Comparison of ENCODE assay signal across 7 mouse cellular contexts in the genomic region with DNA sequence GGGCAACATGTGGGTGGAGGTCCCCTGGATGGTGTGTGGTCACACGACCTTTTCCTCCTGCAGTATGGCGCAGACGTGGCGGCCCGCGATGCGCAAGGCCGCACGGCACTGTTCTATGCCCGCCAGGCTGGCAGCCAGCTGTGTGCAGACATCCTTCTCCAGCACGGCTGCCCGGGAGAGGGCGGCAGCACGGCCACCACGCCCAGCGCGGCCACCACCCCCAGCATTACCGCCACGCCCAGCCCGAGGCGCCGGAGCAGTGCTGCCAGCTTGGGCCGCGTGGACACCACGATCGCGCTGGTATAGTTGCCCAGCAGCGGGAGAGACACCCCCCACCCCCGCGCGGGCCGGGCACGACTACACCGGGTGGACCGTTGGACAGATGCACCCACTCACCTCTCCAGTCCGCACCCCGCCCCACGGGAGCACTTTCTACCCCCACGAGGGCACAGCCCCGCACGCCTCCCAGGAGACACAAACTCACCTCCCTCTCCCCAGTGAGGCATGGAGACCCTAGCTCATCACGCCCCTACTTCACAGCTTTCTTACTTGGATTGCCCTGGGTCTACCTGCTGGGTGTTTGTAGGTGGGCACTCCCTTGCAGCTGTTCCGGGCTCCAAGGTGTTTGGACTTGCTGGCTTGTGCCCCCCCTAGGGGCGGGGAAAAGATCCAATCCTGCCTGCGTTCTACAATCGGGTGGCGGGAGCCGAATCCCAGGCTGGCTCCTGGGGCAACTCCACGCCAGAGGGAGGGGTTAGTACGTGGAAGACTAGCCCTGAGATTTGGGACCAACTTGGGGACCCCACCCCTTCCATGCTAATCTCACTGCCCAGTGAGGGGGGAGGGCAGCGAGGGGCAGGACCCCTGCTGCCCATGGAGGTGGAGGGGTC. TPM values are rescaled to one million over a fixed set of nuclear protein-coding genes. Genes with fewer than 3 reads are reported as not detected.
A peak's percentile ranks its signal among the peaks of the same experiment; 100 is the strongest.
DNase-seq lines count a peak whose midpoint lies in the region; ATAC-seq and TF ChIP-seq lines count a peak whose summit lies in the region.

No protein-coding gene starts in this region.

- no peak for TF ChIP-seq POLR2A in small intestine, adult 2 months (IDR thresholded peaks at IDR 0.05; ENCODE audit: low read depth, low read length)

- peaks cover 47% of the 10 kb centered on the region for H3K27me3 ChIP-seq in neural tube, embryonic 11.5 days (ENCODE audit: control insufficient read depth, insufficient read depth, low read length)
- H3K27me3 ChIP-seq in hindbrain, embryonic 13.5 days: peaks cover 71% of the 10 kb centered on the region
- H3K27me3 ChIP-seq in liver, embryonic 14.5 days (ENCODE audit: control insufficient read depth, insufficient read depth, low read length): peaks cover 9% of the 10 kb centered on the region
- peaks cover 15% of the 10 kb centered on the region for H3K27me3 ChIP-seq in small intestine, adult 2 months (ENCODE audit: control insufficient read depth, insufficient read depth, low read length)

- H3K27ac ChIP-seq in neural tube, embryonic 11.5 days (ENCODE audit: low read depth, low read length): no peak overlapping the region
- H3K27ac ChIP-seq in hindbrain, embryonic 13.5 days: no peak overlapping the region
- no peak overlapping the region for H3K27ac ChIP-seq in liver, embryonic 14.5 days
- no peak overlapping the region for H3K27ac ChIP-seq in small intestine, adult 2 months (ENCODE audit: insufficient read depth, low read depth, low read length)

- H3K4me3 ChIP-seq in neural tube, embryonic 11.5 days (ENCODE audit: low read depth, low read length): peak overlapping the region; percentile 21; the same call in 1 of the 2 replicates
- H3K4me3 ChIP-seq in hindbrain, embryonic 13.5 days: peak overlapping the region; percentile 24
- no peak overlapping the region for H3K4me3 ChIP-seq in liver, embryonic 14.5 days (ENCODE audit: insufficient read depth in 1 of 2, low read depth in 2 of 2, low read length in 2 of 2)
- H3K4me3 ChIP-seq in small intestine, adult 2 months (ENCODE audit: low read depth, low read length): peak overlapping the region; percentile 32

- TF ChIP-seq CTCF in liver, embryonic 14.5 days (IDR thresholded peaks at IDR 0.05; ENCODE audit: low read depth): no peak
- no peak for TF ChIP-seq CTCF in small intestine, adult 2 months (IDR thresholded peaks at IDR 0.05; ENCODE audit: extremely low read depth, insufficient read length, insufficient replicate concordance, low read depth, low read length)

- H3K9ac ChIP-seq in neural tube, embryonic 11.5 days (ENCODE audit: low read length): no peak overlapping the region
- H3K9ac ChIP-seq in hindbrain, embryonic 13.5 days: peak overlapping the region; percentile 59
- no peak overlapping the region for H3K9ac ChIP-seq in liver, embryonic 14.5 days (replicated peaks)

- no peaks in the 10 kb centered on the region for H3K9me3 ChIP-seq in neural tube, embryonic 11.5 days (ENCODE audit: control insufficient read depth, low read length)
- no peaks in the 10 kb centered on the region for H3K9me3 ChIP-seq in hindbrain, embryonic 13.5 days
- no peaks in the 10 kb centered on the region for H3K9me3 ChIP-seq in liver, embryonic 14.5 days (ENCODE audit: control insufficient read depth, low read length)

- peak; percentile 13 for DNase-seq in neural tube, embryonic 11.5 days (ENCODE audit: low spot score)
- no peak for DNase-seq in neural tube, embryonic 10.5 days (ENCODE audit: extremely low spot score, low spot score)
- peak; percentile 40 to 53 for DNase-seq in cerebellum, postnatal 14 days
- DNase-seq in liver, embryonic 14.5 days (ENCODE audit: low read depth in 3 of 3, low spot score in 3 of 3): no peak

- H3K36me3 ChIP-seq in neural tube, embryonic 11.5 days (ENCODE audit: control insufficient read depth, insufficient read depth, low read length): peaks cover 5% of the 10 kb centered on the region; the same call in 1 of the 2 replicates
- H3K36me3 ChIP-seq in hindbrain, embryonic 13.5 days: peaks cover 63% of the 10 kb centered on the region
- no peaks in the 10 kb centered on the region for H3K36me3 ChIP-seq in liver, embryonic 14.5 days (replicated peaks; ENCODE audit: control insufficient read depth, insufficient read depth, low read depth)
- peaks cover 15% of the 10 kb centered on the region for H3K36me3 ChIP-seq in small intestine, adult 2 months (ENCODE audit: control insufficient read depth, insufficient read depth, low read length)

- H3K4me2 ChIP-seq in neural tube, embryonic 11.5 days (ENCODE audit: low read depth): 0 out of 2 replicates have a peak overlapping the region, but pooled peaks have one; percentile 7
- peak overlapping the region; percentile 42 for H3K4me2 ChIP-seq in hindbrain, embryonic 13.5 days
- H3K4me2 ChIP-seq in liver, embryonic 14.5 days (ENCODE audit: low read depth): peak overlapping the region; percentile 9; the same call in 1 of the 2 replicates

- peak; percentile 13; the same call in 1 of the 2 replicates for ATAC-seq in neural tube, embryonic 11.5 days (ENCODE audit: insufficient read depth, low FRiP score, low TSS enrichment)
- peak; percentile 43 for ATAC-seq in hindbrain, embryonic 13.5 days (ENCODE audit: low FRiP score)
- ATAC-seq in liver, embryonic 14.5 days (ENCODE audit: insufficient read depth): peak; percentile 40; the same call in 1 of the 2 replicates
- no peak for ATAC-seq in monocyte, adult 5-6 weeks (replicated peaks; ENCODE audit: insufficient number of reproducible peaks, low FRiP score, low TSS enrichment, poor library complexity, severe bottlenecking)

- H3K4me1 ChIP-seq in neural tube, embryonic 11.5 days (ENCODE audit: control insufficient read depth, insufficient read depth, low read length): peaks cover 4% of the 10 kb centered on the region; the same call in 1 of the 2 replicates
- H3K4me1 ChIP-seq in hindbrain, embryonic 13.5 days (replicated peaks): peaks cover 40% of the 10 kb centered on the region
- H3K4me1 ChIP-seq in liver, embryonic 14.5 days (replicated peaks; ENCODE audit: control insufficient read depth in 2 of 2, insufficient read depth in 2 of 2, low read length in 1 of 2): no peaks in the 10 kb centered on the region; a peak in 1 of 4 replicates
- peaks cover 13% of the 10 kb centered on the region for H3K4me1 ChIP-seq in small intestine, adult 2 months (ENCODE audit: control insufficient read depth, insufficient read depth, insufficient read length, low read length)

- no peak for TF ChIP-seq EP300 in liver, embryonic 14.5 days (IDR thresholded peaks at IDR 0.05; ENCODE audit: low read depth)

- WGBS in neural tube, embryonic 11.5 days: 8% methylated on average over 51 of the region's 51 CpGs
- 10% methylated on average over 51 of the region's 51 CpGs for WGBS in hindbrain, embryonic 13.5 days
- 57% methylated on average over 51 of the region's 51 CpGs for WGBS in liver, embryonic 14.5 days (ENCODE audit: insufficient replicate concordance)
- 16% methylated on average over 51 of the region's 51 CpGs for WGBS in small intestine, adult 2 months

RNA-seq across cellular contexts. Expression of gene Agap2, which starts 16.7 kb away (rescaled TPM):
- 0.94 and 1.4 TPM in 2 replicates for polyA plus RNA-seq in neural tube, embryonic 11.5 days (2014; fragmentation: Nextera tagmentation; extraction: Ambion mirVana)
- 3.0 and 3.1 TPM in 2 replicates for polyA plus RNA-seq in hindbrain, embryonic 13.5 days (2015; fragmentation: Nextera tagmentation; extraction: Ambion mirVana)
- polyA plus RNA-seq in liver, embryonic 14.5 days (2012; rRNA removed): 3.0 and 3.7 TPM in 2 replicates
- polyA plus RNA-seq in liver, embryonic 14.5 days (2014; fragmentation: Nextera tagmentation; extraction: Ambion mirVana): 0.57 and 0.59 TPM in 2 replicates
- 6.1 and 15.6 TPM in 2 replicates for polyA plus RNA-seq in small intestine, adult 2 months (2012; rRNA removed)
- 31.1 to 112 TPM (median 48.9 TPM) in 3 replicates for total RNA-seq in monocyte, adult 5-6 weeks (2017)

RNA-seq across cellular contexts. Expression of gene Tspan31, which starts 21.7 kb away (rescaled TPM):
- 96.5 and 99.9 TPM in 2 replicates for polyA plus RNA-seq in neural tube, embryonic 11.5 days (2014; fragmentation: Nextera tagmentation; extraction: Ambion mirVana)
- 122 and 129 TPM in 2 replicates for polyA plus RNA-seq in hindbrain, embryonic 13.5 days (2015; fragmentation: Nextera tagmentation; extraction: Ambion mirVana)
- 35.8 and 41.8 TPM in 2 replicates for polyA plus RNA-seq in liver, embryonic 14.5 days (2012; rRNA removed)
- 18.9 and 23.8 TPM in 2 replicates for polyA plus RNA-seq in liver, embryonic 14.5 days (2014; fragmentation: Nextera tagmentation; extraction: Ambion mirVana)
- 36.1 and 48.9 TPM in 2 replicates for polyA plus RNA-seq in small intestine, adult 2 months (2012; rRNA removed)
- total RNA-seq in monocyte, adult 5-6 weeks (2017): 38.1 to 49.9 TPM (median 47.0 TPM) in 3 replicates

RNA-seq across cellular contexts. Expression of gene Cdk4, which starts 28.4 kb away (rescaled TPM):
- polyA plus RNA-seq in neural tube, embryonic 11.5 days (2014; fragmentation: Nextera tagmentation; extraction: Ambion mirVana): 2,636 and 2,694 TPM in 2 replicates
- polyA plus RNA-seq in hindbrain, embryonic 13.5 days (2015; fragmentation: Nextera tagmentation; extraction: Ambion mirVana): 1,183 and 1,237 TPM in 2 replicates
- polyA plus RNA-seq in liver, embryonic 14.5 days (2012; rRNA removed): 175 and 221 TPM in 2 replicates
- 519 and 576 TPM in 2 replicates for polyA plus RNA-seq in liver, embryonic 14.5 days (2014; fragmentation: Nextera tagmentation; extraction: Ambion mirVana)
- polyA plus RNA-seq in small intestine, adult 2 months (2012; rRNA removed): 57.6 and 108 TPM in 2 replicates
- total RNA-seq in monocyte, adult 5-6 weeks (2017): 23.3 to 49.4 TPM (median 23.9 TPM) in 3 replicates

RNA-seq across cellular contexts. Expression of gene Os9, which starts 29.2 kb away (rescaled TPM):
- polyA plus RNA-seq in neural tube, embryonic 11.5 days (2014; fragmentation: Nextera tagmentation; extraction: Ambion mirVana): 56.2 and 68.9 TPM in 2 replicates
- polyA plus RNA-seq in hindbrain, embryonic 13.5 days (2015; fragmentation: Nextera tagmentation; extraction: Ambion mirVana): 144 and 146 TPM in 2 replicates
- 20.9 and 25.0 TPM in 2 replicates for polyA plus RNA-seq in liver, embryonic 14.5 days (2012; rRNA removed)
- polyA plus RNA-seq in liver, embryonic 14.5 days (2014; fragmentation: Nextera tagmentation; extraction: Ambion mirVana): 22.9 and 29.9 TPM in 2 replicates
- 59.8 and 117 TPM in 2 replicates for polyA plus RNA-seq in small intestine, adult 2 months (2012; rRNA removed)
- 253 to 285 TPM (median 262 TPM) in 3 replicates for total RNA-seq in monocyte, adult 5-6 weeks (2017)

RNA-seq across cellular contexts. Expression of gene March9, which starts 31.8 kb away (rescaled TPM):
- 4.3 and 4.7 TPM in 2 replicates for polyA plus RNA-seq in neural tube, embryonic 11.5 days (2014; fragmentation: Nextera tagmentation; extraction: Ambion mirVana)
- 5.8 and 5.9 TPM in 2 replicates for polyA plus RNA-seq in hindbrain, embryonic 13.5 days (2015; fragmentation: Nextera tagmentation; extraction: Ambion mirVana)
- 0.07 and 0.12 TPM in 2 replicates for polyA plus RNA-seq in liver, embryonic 14.5 days (2012; rRNA removed)
- not detected in 2 replicates for polyA plus RNA-seq in liver, embryonic 14.5 days (2014; fragmentation: Nextera tagmentation; extraction: Ambion mirVana)
- 1.9 and 6.9 TPM in 2 replicates for polyA plus RNA-seq in small intestine, adult 2 months (2012; rRNA removed)
- total RNA-seq in monocyte, adult 5-6 weeks (2017): 1.6 TPM in 1 of 3 replicates, not detected in the others

Comparison
In these comparisons a context has a peak if more than half of its experiments do, and no peak if none do; other contexts are left out.
1. DNase-seq: peak in neural tube, embryonic 11.5 days (single experiment) and cerebellum, postnatal 14 days (2 of 2); none in neural tube, embryonic 10.5 days (single experiment) and liver, embryonic 14.5 days (0 of 3).
2. H3K4me3 ChIP-seq: peak in neural tube, embryonic 11.5 days (single experiment), hindbrain, embryonic 13.5 days (single experiment) and small intestine, adult 2 months (single experiment); none in liver, embryonic 14.5 days (0 of 2).
3. Peak in every context shown above with its lines, with median percentiles within 50 percentile points of each other: H3K4me2 ChIP-seq.